Mouse (Mus musculus): ENCODE results near the gene Ccdc130. TPM values are rescaled to one million over a fixed set of nuclear protein-coding genes. Genes with fewer than 3 reads are reported as not detected.
"Not testable (repeated sequence)": the region's sequence is repeated elsewhere in the genome, so short reads cannot be mapped to it uniquely, and the experiment has no call there.

Gene Ccdc130
- 12.0 and 12.1 TPM in 2 replicates for polyA plus RNA-seq (2011; ENCODE audit: insufficient read length, low read depth, missing spikeins)

- H3K4me3 ChIP-seq (ENCODE audit: insufficient read depth, low read length): peak within 1 kb of the TSS; percentile 83
- H3K27ac ChIP-seq (ENCODE audit: insufficient read depth, low read length): 0 out of 2 replicates have a peak within 1 kb of the TSS, but pooled peaks have one; percentile 42
- TF ChIP-seq POLR2A (IDR thresholded peaks at IDR 0.05; ENCODE audit: low read depth, low read length): peak; percentile 92
- TF ChIP-seq CTCF (IDR thresholded peaks at IDR 0.05; ENCODE audit: borderline replicate concordance, insufficient read depth, low read length): no peak
Observed at GRCm38 (mm10) chr8:84269950-84270773, at the start of gene Ccdc130. TSS of gene Ccdc130 (minus strand) at chr8:84270380.

GRCm38 (mm10) chr8:84308376-84308775 lies 38.2 kb upstream of the Ccdc130 start:
- H3K4me3 ChIP-seq (ENCODE audit: insufficient read depth, low read length): no peak overlapping the region
- H3K27ac ChIP-seq (ENCODE audit: insufficient read depth, low read length): no peak overlapping the region
- no peaks in the 10 kb centered on the region for H3K4me1 ChIP-seq (ENCODE audit: control insufficient read depth, insufficient read depth, low read length)
- TF ChIP-seq CTCF (IDR thresholded peaks at IDR 0.05; ENCODE audit: borderline replicate concordance, insufficient read depth, low read length) (no peak), POLR2A (IDR thresholded peaks at IDR 0.05; ENCODE audit: low read depth, low read length) (no peak)

More at GRCm38 (mm10) chr8:84269950-84270773, at the start of gene Ccdc130:
- peaks cover 5% of the 10 kb centered on the region; the same call in 1 of the 2 replicates for H3K4me1 ChIP-seq (ENCODE audit: control insufficient read depth, insufficient read depth, low read length)

GRCm38 (mm10) chr8:84303951-84304350 lies 33.8 kb upstream of the Ccdc130 start:
- no peak for TF ChIP-seq POLR2A (IDR thresholded peaks at IDR 0.05; ENCODE audit: low read depth, low read length)
- no peak for TF ChIP-seq CTCF (IDR thresholded peaks at IDR 0.05; ENCODE audit: borderline replicate concordance, insufficient read depth, low read length)
- H3K4me3 ChIP-seq (ENCODE audit: insufficient read depth, low read length): no peak overlapping the region
- no peaks in the 10 kb centered on the region for H3K4me1 ChIP-seq (ENCODE audit: control insufficient read depth, insufficient read depth, low read length)
- H3K27ac ChIP-seq (ENCODE audit: insufficient read depth, low read length): no peak overlapping the region

GRCm38 (mm10) chr8:84297029-84297785 lies 27.0 kb upstream of the Ccdc130 start:
- Histone ChIP-seq H3K4me3 (ENCODE audit: insufficient read depth, low read length) (no peak overlapping the region), H3K27ac (ENCODE audit: insufficient read depth, low read length) (no peak overlapping the region), H3K4me1 (ENCODE audit: control insufficient read depth, insufficient read depth, low read length) (no peaks in the 10 kb centered on the region)
- TF ChIP-seq POLR2A (IDR thresholded peaks at IDR 0.05; ENCODE audit: low read depth, low read length): no peak
- TF ChIP-seq CTCF (IDR thresholded peaks at IDR 0.05; ENCODE audit: borderline replicate concordance, insufficient read depth, low read length): no peak

- TF ChIP-seq POLR2A (IDR thresholded peaks at IDR 0.05; ENCODE audit: low read depth, low read length) (no peak), CTCF (IDR thresholded peaks at IDR 0.05; ENCODE audit: borderline replicate concordance, insufficient read depth, low read length) (0 out of 2 replicates have a peak, but pooled peaks have one; percentile 13)
- H3K4me3 ChIP-seq (ENCODE audit: insufficient read depth, low read length): no peak overlapping the region
Observed at GRCm38 (mm10) chr8:84291688-84292087, 21.5 kb upstream of the Ccdc130 start.

GRCm38 (mm10) chr8:84291086-84291485 lies 20.9 kb upstream of the Ccdc130 start:
- 0 out of 2 replicates have a peak, but pooled peaks cover 2% of the 10 kb centered on the region for H3K4me1 ChIP-seq (ENCODE audit: control insufficient read depth, insufficient read depth, low read length)
- H3K27ac ChIP-seq (ENCODE audit: insufficient read depth, low read length): no peak overlapping the region
- H3K4me3 ChIP-seq (ENCODE audit: insufficient read depth, low read length): no peak overlapping the region
- TF ChIP-seq POLR2A (IDR thresholded peaks at IDR 0.05; ENCODE audit: low read depth, low read length): no peak
- TF ChIP-seq CTCF (IDR thresholded peaks at IDR 0.05; ENCODE audit: borderline replicate concordance, insufficient read depth, low read length): no peak

More at GRCm38 (mm10) chr8:84291688-84292087, 21.5 kb upstream of the Ccdc130 start:
- Histone ChIP-seq H3K4me1 (ENCODE audit: control insufficient read depth, insufficient read depth, low read length) (0 out of 2 replicates have a peak, but pooled peaks cover 2% of the 10 kb centered on the region), H3K27ac (ENCODE audit: insufficient read depth, low read length) (no peak overlapping the region)

- Histone ChIP-seq H3K4me3 (ENCODE audit: insufficient read depth, low read length) (no peak overlapping the region), H3K4me1 (ENCODE audit: control insufficient read depth, insufficient read depth, low read length) (peaks cover 6% of the 10 kb centered on the region), H3K27ac (ENCODE audit: insufficient read depth, low read length) (no peak overlapping the region)
- 0 out of 2 replicates have a peak, but pooled peaks have one; percentile 11 for TF ChIP-seq CTCF (IDR thresholded peaks at IDR 0.05; ENCODE audit: borderline replicate concordance, insufficient read depth, low read length)
- no peak for TF ChIP-seq POLR2A (IDR thresholded peaks at IDR 0.05; ENCODE audit: low read depth, low read length)
Observed at GRCm38 (mm10) chr8:84288892-84289291, 18.7 kb upstream of the Ccdc130 start.

- peak; percentile 44; the same call in 1 of the 2 replicates for TF ChIP-seq CTCF (IDR thresholded peaks at IDR 0.05; ENCODE audit: borderline replicate concordance, insufficient read depth, low read length)
Observed at GRCm38 (mm10) chr8:84285665-84286064, 15.5 kb upstream of the Ccdc130 start.

GRCm38 (mm10) chr8:84284608-84285063 lies 14.5 kb upstream of the Ccdc130 start:
- peak overlapping the region; percentile 23 for H3K4me3 ChIP-seq (ENCODE audit: insufficient read depth, low read length)
- peak overlapping the region; percentile 77 for H3K27ac ChIP-seq (ENCODE audit: insufficient read depth, low read length)
- TF ChIP-seq POLR2A (IDR thresholded peaks at IDR 0.05; ENCODE audit: low read depth, low read length): peak; percentile 71
- no peak for TF ChIP-seq CTCF (IDR thresholded peaks at IDR 0.05; ENCODE audit: borderline replicate concordance, insufficient read depth, low read length)
- peaks cover 7% of the 10 kb centered on the region for H3K4me1 ChIP-seq (ENCODE audit: control insufficient read depth, insufficient read depth, low read length)

More at GRCm38 (mm10) chr8:84285665-84286064, 15.5 kb upstream of the Ccdc130 start:
- not testable (repeated sequence) for H3K4me3 ChIP-seq (ENCODE audit: insufficient read depth, low read length); H3K27ac ChIP-seq (ENCODE audit: insufficient read depth, low read length); H3K4me1 ChIP-seq (ENCODE audit: control insufficient read depth, insufficient read depth, low read length)

Measured in embryonic fibroblast, embryonic 13.5 days (primary cell).